Mouse (Mus musculus): Measurements from ENCODE around the gene Ap1b1.
A peak's percentile ranks its signal among the peaks of the same experiment; 100 is the strongest.

DNA sequence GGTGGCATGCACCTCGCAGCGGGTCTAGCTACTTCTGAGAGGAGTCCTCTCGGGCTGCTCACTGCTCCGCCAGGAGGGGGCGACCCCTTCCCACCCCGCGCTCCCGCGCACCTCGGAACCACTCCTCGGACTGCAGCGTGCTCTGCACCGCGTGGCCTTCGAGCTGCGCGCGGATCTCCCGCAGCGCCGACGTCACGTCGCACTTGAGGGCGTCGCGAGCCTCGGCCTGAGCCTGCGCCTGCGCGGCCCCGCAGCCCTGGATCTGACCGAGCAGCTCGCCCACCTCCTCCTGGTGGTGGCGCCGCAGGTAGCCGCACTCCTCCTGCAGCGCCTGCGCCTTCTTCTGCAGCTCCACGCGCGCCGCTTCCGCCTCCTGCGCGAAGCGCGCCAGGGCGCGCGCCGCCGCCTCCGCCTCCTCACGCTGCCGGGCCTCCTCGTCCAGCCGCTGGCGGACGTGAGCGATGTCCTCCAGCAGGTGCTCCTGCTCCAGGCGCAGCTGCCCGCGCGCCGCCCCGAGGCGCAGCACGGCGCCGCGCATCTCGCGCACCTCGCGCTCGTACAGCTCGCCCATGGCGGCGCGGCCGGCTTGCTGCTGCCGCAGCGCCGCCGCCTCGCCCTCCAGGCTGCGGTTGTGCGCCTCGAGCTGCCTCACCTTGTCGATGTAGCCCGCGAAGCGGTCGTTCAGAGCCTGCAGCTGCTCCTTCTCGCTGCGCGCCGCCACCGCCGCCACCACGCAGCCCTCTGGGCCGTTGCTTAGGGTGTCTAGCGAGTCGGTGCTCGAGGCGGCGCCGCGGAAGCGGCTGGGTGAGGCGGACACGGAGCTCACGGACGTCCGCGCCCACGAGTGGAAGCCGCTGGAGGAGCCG, 39.4 kb upstream of the Ap1b1 start:
- TF ChIP-seq POLR2A (IDR thresholded peaks at IDR 0.05; ENCODE audit: control insufficient read depth, low read depth, low read length) (peak; percentile 35; the same call in 1 of the 2 replicates), CTCF (IDR thresholded peaks at IDR 0.05; ENCODE audit: control insufficient read depth, insufficient read depth, insufficient replicate concordance, low read depth, low read length) (no peak)

All from testis, adult 2 months (tissue).